29 mouse cellular contexts compared by ENCODE assay signal in genomic region chr14:72835158-72835557, GRCm38 (mm10).
A peak's percentile ranks its signal among the peaks of the same experiment; 100 is the strongest.
DNase-seq lines count a peak whose midpoint lies in the region; ATAC-seq and TF ChIP-seq lines count a peak whose summit lies in the region.
"Had no signal": no experiment of that assay in that cellular context is flagged by ENCODE, and none has a peak within 500 bp of the region (broad histone marks: within the 10 kb centered on the region; RNA-seq: fewer than 3 reads in every experiment).

No protein-coding gene starts in this region.

- no peak for TF ChIP-seq POLR2A in myocyte (IDR thresholded peaks at IDR 0.05; ENCODE audit: insufficient read length, low read depth)

- H3K79me3 ChIP-seq in C2C12 (ENCODE audit: low read depth), result no peaks in the 10 kb centered on the region

- no peak overlapping the region for H3K27ac ChIP-seq in midbrain, embryonic 15.5 days
- H3K27ac ChIP-seq in kidney, embryonic 16.5 days (ENCODE audit: low read length), result no peak overlapping the region
- H3K27ac ChIP-seq: embryonic facial prominence, embryonic 12.5 days; embryonic facial prominence, embryonic 15.5 days; gastrocnemius, adult 2 months; heart, embryonic 15.5 days; hindbrain, embryonic 10.5 days; hindbrain, embryonic 13.5 days; intestine, embryonic 15.5 days had no signal

- no peak for ATAC-seq in midbrain, embryonic 15.5 days (replicated peaks)
- no peak for ATAC-seq in kidney, embryonic 16.5 days (ENCODE audit: low FRiP score, low TSS enrichment)
- ATAC-seq: CD4-positive, CD25-positive, alpha-beta regulatory T cell, adult 4 months; forebrain, embryonic 14.5 days; forebrain, postnatal 0 days; hindbrain, embryonic 16.5 days; intestine, embryonic 15.5 days; Patski had no signal

- H3K27me3 ChIP-seq in C2C12 (ENCODE audit: control insufficient read depth, insufficient read depth, insufficient read length) (no peaks in the 10 kb centered on the region), myocyte (ENCODE audit: control insufficient read depth, insufficient read depth, insufficient read length) (no peaks in the 10 kb centered on the region)
- no peaks in the 10 kb centered on the region for H3K27me3 ChIP-seq in midbrain, embryonic 15.5 days (replicated peaks)
- H3K27me3 ChIP-seq in kidney, embryonic 16.5 days (ENCODE audit: insufficient read depth, low read length), result no peaks in the 10 kb centered on the region
- H3K27me3 ChIP-seq: embryonic facial prominence, embryonic 12.5 days; embryonic facial prominence, embryonic 15.5 days; heart, embryonic 12.5 days; heart, embryonic 15.5 days; hindbrain, embryonic 13.5 days; intestine, embryonic 15.5 days; Patski had no signal

- H3ac ChIP-seq in C2C12 (ENCODE audit: control insufficient read depth, insufficient read length, low read depth), result no peak overlapping the region
- no peak overlapping the region for H3ac ChIP-seq in myocyte (ENCODE audit: control insufficient read depth, insufficient read length)

- peak; percentile 14 for DNase-seq in adrenal gland, adult 8-10 months
- DNase-seq in adrenal gland, postnatal 10 days, result no peak
- DNase-seq: adrenal gland, postnatal 25 days; B cell, adult 2 months; cerebellum, adult 18-20 months; cerebellum, adult 9-11 months; cerebellum, postnatal 25 days; forebrain, postnatal 0 days; gastrocnemius, adult 2 months; gastrocnemius, postnatal 14 days; heart, adult 11 months; heart, postnatal 10 days; heart, postnatal 36 days; kidney, adult 11 months had no signal

- H3K4me1 ChIP-seq in midbrain, embryonic 15.5 days, result no peaks in the 10 kb centered on the region
- no peaks in the 10 kb centered on the region for H3K4me1 ChIP-seq in kidney, embryonic 16.5 days (ENCODE audit: insufficient read depth, low read length)
- H3K4me1 ChIP-seq: embryonic facial prominence, embryonic 12.5 days; embryonic facial prominence, embryonic 15.5 days; heart, embryonic 12.5 days; heart, embryonic 15.5 days; hindbrain, embryonic 10.5 days; hindbrain, embryonic 13.5 days; intestine, embryonic 15.5 days had no signal

- 91% methylated on average over 4 of the region's 4 CpGs for WGBS in midbrain, embryonic 15.5 days
- WGBS in kidney, embryonic 16.5 days, result 90% methylated on average over 4 of the region's 4 CpGs

- no peak for TF ChIP-seq CTCF in C2C12 (IDR thresholded peaks at IDR 0.05; ENCODE audit: control insufficient read depth, insufficient read depth, insufficient read length)

- no peaks in the 10 kb centered on the region for H3K36me3 ChIP-seq in C2C12 (ENCODE audit: control insufficient read depth, insufficient read depth)
- no peaks in the 10 kb centered on the region for H3K36me3 ChIP-seq in myocyte (ENCODE audit: control insufficient read depth, insufficient read depth)
- no peaks in the 10 kb centered on the region for H3K36me3 ChIP-seq in midbrain, embryonic 15.5 days (replicated peaks)
- no peaks in the 10 kb centered on the region for H3K36me3 ChIP-seq in kidney, embryonic 16.5 days (ENCODE audit: insufficient read depth, low read length)
- H3K36me3 ChIP-seq: embryonic facial prominence, embryonic 12.5 days; embryonic facial prominence, embryonic 15.5 days; heart, embryonic 12.5 days; heart, embryonic 15.5 days; hindbrain, embryonic 10.5 days; hindbrain, embryonic 13.5 days; intestine, embryonic 15.5 days had no signal

- H3K9me3 ChIP-seq in midbrain, embryonic 15.5 days, result no peaks in the 10 kb centered on the region
- H3K9me3 ChIP-seq in kidney, embryonic 16.5 days (ENCODE audit: low read length), result no peaks in the 10 kb centered on the region
- H3K9me3 ChIP-seq: embryonic facial prominence, embryonic 12.5 days; embryonic facial prominence, embryonic 15.5 days; heart, embryonic 12.5 days; heart, embryonic 15.5 days; hindbrain, embryonic 10.5 days; hindbrain, embryonic 13.5 days; intestine, embryonic 15.5 days had no signal

- H3K4me3 ChIP-seq in C2C12 (ENCODE audit: insufficient read depth, poor library complexity, severe bottlenecking) (no peak overlapping the region), myocyte (no peak overlapping the region)
- no peak overlapping the region for H3K4me3 ChIP-seq in midbrain, embryonic 15.5 days
- no peak overlapping the region for H3K4me3 ChIP-seq in kidney, embryonic 16.5 days (ENCODE audit: low read length)
- H3K4me3 ChIP-seq: embryonic facial prominence, embryonic 12.5 days; embryonic facial prominence, embryonic 15.5 days; gastrocnemius, adult 2 months; heart, embryonic 12.5 days; heart, embryonic 15.5 days; hindbrain, embryonic 10.5 days; hindbrain, embryonic 13.5 days; intestine, embryonic 15.5 days had no signal

- no peaks in the 10 kb centered on the region for H3K79me2 ChIP-seq in C2C12 (ENCODE audit: control insufficient read depth, insufficient read depth)
- no peaks in the 10 kb centered on the region for H3K79me2 ChIP-seq in myocyte (ENCODE audit: control insufficient read depth, insufficient read depth)

- H3K9ac ChIP-seq in midbrain, embryonic 15.5 days, result no peak overlapping the region
- H3K9ac ChIP-seq in kidney, embryonic 16.5 days (replicated peaks; ENCODE audit: low read length), result no peak overlapping the region
- H3K9ac ChIP-seq: embryonic facial prominence, embryonic 12.5 days; embryonic facial prominence, embryonic 15.5 days; forebrain, postnatal 0 days; heart, embryonic 12.5 days; heart, embryonic 15.5 days; hindbrain, embryonic 13.5 days; intestine, embryonic 15.5 days had no signal

- H3K4me2 ChIP-seq in myocyte (ENCODE audit: low read depth), result peak overlapping the region; percentile 2
- H3K4me2 ChIP-seq in midbrain, embryonic 15.5 days, result no peak overlapping the region
- no peak overlapping the region for H3K4me2 ChIP-seq in kidney, embryonic 16.5 days (replicated peaks; ENCODE audit: low read depth, low read length)
- H3K4me2 ChIP-seq: embryonic facial prominence, embryonic 12.5 days; embryonic facial prominence, embryonic 15.5 days; heart, embryonic 12.5 days; heart, embryonic 15.5 days; hindbrain, embryonic 13.5 days; intestine, embryonic 15.5 days had no signal

TF ChIP-seq in C2C12, 6 proteins besides CTCF, POLR2A, EP300 and RAD21:
- peak; percentile 21 for TF ChIP-seq CEBPB (IDR thresholded peaks at IDR 0.05; ENCODE audit: low read depth)
- TF ChIP-seq MAX (IDR thresholded peaks at IDR 0.05), result no peak
- peak; percentile 60 for TF ChIP-seq FOSL1 (IDR thresholded peaks at IDR 0.05; ENCODE audit: insufficient read depth, low read length, poor library complexity, severe bottlenecking)
- no peak for TF ChIP-seq MYOG (IDR thresholded peaks at IDR 0.05; ENCODE audit: control insufficient read depth, extremely low read depth, insufficient read length)

TF ChIP-seq in myocyte, 11 proteins besides CTCF, POLR2A, EP300 and RAD21:
- no peak for TF ChIP-seq MYOD1 (IDR thresholded peaks at IDR 0.05; ENCODE audit: control insufficient read depth in 1 of 3, insufficient read length in 2 of 3, low read depth in 2 of 3)
- no peak for TF ChIP-seq USF1 (IDR thresholded peaks at IDR 0.05; ENCODE audit: low read depth)
- no peak for TF ChIP-seq MYOG (IDR thresholded peaks at IDR 0.05; ENCODE audit: control insufficient read depth in 1 of 3, insufficient read depth in 1 of 3, insufficient read length in 2 of 3, low read depth in 2 of 3)
- TF ChIP-seq E2F4 (IDR thresholded peaks at IDR 0.05; ENCODE audit: insufficient read depth), result no peak
- no peak for TF ChIP-seq CEBPB (IDR thresholded peaks at IDR 0.05; ENCODE audit: insufficient read depth, poor library complexity, severe bottlenecking)
- TF ChIP-seq TCF3 (IDR thresholded peaks at IDR 0.05; ENCODE audit: insufficient read length, low read depth), result no peak
- TF ChIP-seq SRF (IDR thresholded peaks at IDR 0.05; ENCODE audit: control insufficient read depth, insufficient read length, low read depth), result no peak
- no peak for TF ChIP-seq MAX (IDR thresholded peaks at IDR 0.05; ENCODE audit: low read depth)
- TF ChIP-seq TCF12 (IDR thresholded peaks at IDR 0.05; ENCODE audit: insufficient read depth, poor library complexity, severe bottlenecking), result no peak
- no peak for TF ChIP-seq REST (IDR thresholded peaks at IDR 0.05; ENCODE audit: insufficient read depth, insufficient read length)
- TF ChIP-seq POLR2AphosphoS2 (IDR thresholded peaks at IDR 0.05; ENCODE audit: insufficient read length, low read depth), result no peak
